Mouse (Mus musculus) stomach, postnatal 0 days (tissue): Measurements from ENCODE around the gene Cd177.

Experiments
- CTCF ChIP-seq: IDR thresholded peaks from 2 replicates; pipeline ENCODE4 v1.5.1; 2016; ENCODE audit warnings: antibody characterized with exemption, low read depth, mild to moderate bottlenecking, moderate library complexity
- EP300 ChIP-seq: optimal IDR thresholded peaks from 2 replicates; pipeline ENCODE3; 2016; ENCODE audit warnings: antibody characterized with exemption

DNA sequence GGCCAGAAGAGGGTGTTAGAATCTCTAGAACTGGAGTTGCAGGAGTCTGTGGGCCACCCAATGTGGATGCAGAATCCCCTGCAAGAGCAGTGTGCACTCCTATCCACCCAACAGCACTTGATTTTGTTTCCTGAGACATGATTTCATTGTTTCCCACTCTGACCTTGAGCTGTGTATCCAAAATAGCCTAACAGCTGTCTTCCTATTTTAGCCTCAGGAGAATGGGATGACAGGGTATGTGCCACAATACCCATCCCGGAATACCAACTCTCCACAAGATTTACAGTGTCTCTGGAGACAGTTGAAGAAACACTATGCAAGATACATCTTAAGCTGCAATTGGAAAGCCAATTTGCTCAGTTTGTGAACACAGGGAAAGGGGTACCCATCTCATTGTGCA is 37.8 kb upstream of the Cd177 start:
- TF ChIP-seq CTCF (no peak), EP300 (no peak)
